Mouse (Mus musculus): ENCODE results near the gene Abhd12b.

DNA sequence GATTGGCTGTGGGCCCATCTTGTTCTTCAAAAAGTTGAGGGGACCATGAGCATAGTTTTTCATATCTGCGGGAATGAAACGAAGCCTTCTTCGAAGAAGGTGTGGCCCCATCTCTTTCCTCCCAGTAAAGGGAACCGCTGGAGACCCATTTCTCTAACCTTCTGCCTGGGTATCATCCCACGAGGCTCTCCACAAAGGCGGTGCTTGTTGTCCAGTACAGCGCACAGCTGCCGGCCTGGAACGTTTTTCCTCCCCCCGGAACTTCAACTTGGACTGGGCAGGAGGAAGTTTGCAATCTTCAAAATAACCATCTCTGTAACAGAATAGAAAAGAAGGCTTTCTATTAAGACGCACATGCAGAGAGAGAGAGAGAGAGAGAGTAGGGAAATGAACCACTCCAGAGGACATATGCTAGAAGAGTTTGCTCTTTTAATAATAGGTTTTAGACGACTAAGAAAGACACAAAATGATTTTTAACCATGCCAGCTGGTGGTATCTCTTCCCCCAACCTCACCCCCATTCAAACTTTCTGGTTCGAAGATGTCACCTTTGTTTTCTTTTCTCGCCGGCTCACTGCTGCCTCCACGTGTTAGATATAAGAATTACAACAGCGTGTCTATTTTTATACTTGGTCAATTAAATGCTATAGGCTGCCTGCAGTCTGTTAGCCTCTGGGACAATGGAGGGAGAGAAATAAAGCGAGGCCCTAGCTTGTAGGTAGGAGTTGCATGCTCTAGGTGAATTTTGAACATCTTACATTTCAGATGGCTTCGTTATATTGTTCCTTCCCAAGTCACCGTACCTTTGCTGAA lies 9.1 kb upstream of the Abhd12b start:
- no peak for TF ChIP-seq POLR2A (IDR thresholded peaks at IDR 0.05; ENCODE audit: insufficient read depth, low read depth, low read length)
- no peak for TF ChIP-seq EP300 (IDR thresholded peaks at IDR 0.05; ENCODE audit: insufficient read depth, low read depth, low read length)

Data from heart, adult 2 months (tissue).